Mouse (Mus musculus): ENCODE data around the gene Col20a1. TPM values are rescaled to one million over a fixed set of nuclear protein-coding genes. Genes with fewer than 3 reads are reported as not detected.

Gene Col20a1
- polyA plus RNA-seq, 1 experiment from 2014 or later = 0.11 TPM

- peaks cover 7% of the 10 kb centered on the region; the same call in 1 of the 2 replicates for H3K36me3 ChIP-seq (ENCODE audit: control insufficient read depth, insufficient read depth, low read length)
- no peak overlapping the region for H3K4me2 ChIP-seq (ENCODE audit: low read length)
Measured at GRCm38 (mm10) chr2:181031406-181031934, 45.1 kb downstream of the Col20a1 start.

GRCm38 (mm10) chr2:181032407-181032806, 46.1 kb downstream of the Col20a1 start:
- ATAC-seq = no peak
- H3K36me3 ChIP-seq (ENCODE audit: control insufficient read depth, insufficient read depth, low read length) = peaks cover 7% of the 10 kb centered on the region; the same call in 1 of the 2 replicates
- H3K27me3 ChIP-seq (ENCODE audit: control insufficient read depth, insufficient read depth, low read depth, low read length) = no peaks in the 10 kb centered on the region
- H3K4me2 ChIP-seq (ENCODE audit: low read length) = no peak overlapping the region
- 57% methylated on average over 5 of the region's 5 CpGs for WGBS
- H3K4me1 ChIP-seq (ENCODE audit: control insufficient read depth, insufficient read depth, low read length) = peaks cover 4% of the 10 kb centered on the region
- H3K27ac ChIP-seq (ENCODE audit: low read length) = no peak overlapping the region
- no peaks in the 10 kb centered on the region for H3K9me3 ChIP-seq (replicated peaks; ENCODE audit: control insufficient read depth, low read length, poor library complexity, severe bottlenecking)
- H3K4me3 ChIP-seq (ENCODE audit: low read depth, low read length) = no peak overlapping the region
- no peak overlapping the region for H3K9ac ChIP-seq (ENCODE audit: low read depth, low read length)

More at GRCm38 (mm10) chr2:181031406-181031934, 45.1 kb downstream of the Col20a1 start:
- ATAC-seq = no peak
- Histone ChIP-seq H3K4me1 (ENCODE audit: control insufficient read depth, insufficient read depth, low read length) (no peaks in the 10 kb centered on the region), H3K4me3 (ENCODE audit: low read depth, low read length) (no peak overlapping the region), H3K27me3 (ENCODE audit: control insufficient read depth, insufficient read depth, low read depth, low read length) (no peaks in the 10 kb centered on the region), H3K9me3 (replicated peaks; ENCODE audit: control insufficient read depth, low read length, poor library complexity, severe bottlenecking) (no peaks in the 10 kb centered on the region), H3K27ac (ENCODE audit: low read length) (0 out of 2 replicates have a peak overlapping the region, but pooled peaks have one; percentile 7), H3K9ac (ENCODE audit: low read depth, low read length) (no peak overlapping the region)
- WGBS = 81% methylated on average over 11 of the region's 11 CpGs

GRCm38 (mm10) chr2:181033310-181033709, 47.0 kb downstream of the Col20a1 start:
- WGBS = 76% methylated on average over 6 of the region's 6 CpGs
- H3K4me1 ChIP-seq (ENCODE audit: control insufficient read depth, insufficient read depth, low read length) = peaks cover 12% of the 10 kb centered on the region

GRCm38 (mm10) chr2:181035186-181035585, 48.9 kb downstream of the Col20a1 start:
- no peaks in the 10 kb centered on the region for H3K36me3 ChIP-seq (ENCODE audit: control insufficient read depth, insufficient read depth, low read length)
- WGBS = 84% methylated on average over 7 of the region's 7 CpGs
- no peaks in the 10 kb centered on the region for H3K9me3 ChIP-seq (replicated peaks; ENCODE audit: control insufficient read depth, low read length, poor library complexity, severe bottlenecking)
- H3K27me3 ChIP-seq (ENCODE audit: control insufficient read depth, insufficient read depth, low read depth, low read length) = no peaks in the 10 kb centered on the region
- no peak overlapping the region for H3K9ac ChIP-seq (ENCODE audit: low read depth, low read length)
- H3K4me2 ChIP-seq (ENCODE audit: low read length) = no peak overlapping the region
- peaks cover 18% of the 10 kb centered on the region for H3K4me1 ChIP-seq (ENCODE audit: control insufficient read depth, insufficient read depth, low read length)
- H3K27ac ChIP-seq (ENCODE audit: low read length) = no peak overlapping the region
- ATAC-seq = no peak
- no peak overlapping the region for H3K4me3 ChIP-seq (ENCODE audit: low read depth, low read length)

More at GRCm38 (mm10) chr2:181033310-181033709, 47.0 kb downstream of the Col20a1 start:
- Histone ChIP-seq H3K4me3 (ENCODE audit: low read depth, low read length) (no peak overlapping the region), H3K27ac (ENCODE audit: low read length) (no peak overlapping the region), H3K27me3 (ENCODE audit: control insufficient read depth, insufficient read depth, low read depth, low read length) (no peaks in the 10 kb centered on the region), H3K4me2 (ENCODE audit: low read length) (no peak overlapping the region), H3K36me3 (ENCODE audit: control insufficient read depth, insufficient read depth, low read length) (peaks cover 4% of the 10 kb centered on the region; the same call in 1 of the 2 replicates), H3K9me3 (replicated peaks; ENCODE audit: control insufficient read depth, low read length, poor library complexity, severe bottlenecking) (no peaks in the 10 kb centered on the region), H3K9ac (ENCODE audit: low read depth, low read length) (no peak overlapping the region)
- no peak for ATAC-seq

- Histone ChIP-seq H3K9ac (ENCODE audit: low read depth, low read length) (no peak overlapping the region), H3K4me2 (ENCODE audit: low read length) (no peak overlapping the region), H3K36me3 (ENCODE audit: control insufficient read depth, insufficient read depth, low read length) (no peaks in the 10 kb centered on the region), H3K9me3 (replicated peaks; ENCODE audit: control insufficient read depth, low read length, poor library complexity, severe bottlenecking) (no peaks in the 10 kb centered on the region), H3K27me3 (ENCODE audit: control insufficient read depth, insufficient read depth, low read depth, low read length) (no peaks in the 10 kb centered on the region), H3K4me3 (ENCODE audit: low read depth, low read length) (no peak overlapping the region), H3K27ac (ENCODE audit: low read length) (no peak overlapping the region), H3K4me1 (ENCODE audit: control insufficient read depth, insufficient read depth, low read length) (peaks cover 18% of the 10 kb centered on the region)
- no peak for ATAC-seq
- WGBS = 78% methylated on average over 6 of the region's 6 CpGs
Measured at GRCm38 (mm10) chr2:181036561-181036960, 50.2 kb downstream of the Col20a1 start.

- ATAC-seq = peak; percentile 12; the same call in 1 of the 2 replicates
- peak overlapping the region; percentile 81 for H3K9ac ChIP-seq (ENCODE audit: low read depth, low read length)
- H3K4me2 ChIP-seq (ENCODE audit: low read length) = peak overlapping the region; percentile 85
- under 1% methylated on average over 59 of the region's 63 CpGs for WGBS
- peak overlapping the region; percentile 81 for H3K4me3 ChIP-seq (ENCODE audit: low read depth, low read length)
- H3K27ac ChIP-seq (ENCODE audit: low read length) = peak overlapping the region; percentile 64
- H3K4me1 ChIP-seq (ENCODE audit: control insufficient read depth, insufficient read depth, low read length) = peaks cover 37% of the 10 kb centered on the region
- no peaks in the 10 kb centered on the region for H3K36me3 ChIP-seq (ENCODE audit: control insufficient read depth, insufficient read depth, low read length)
- H3K9me3 ChIP-seq (replicated peaks; ENCODE audit: control insufficient read depth, low read length, poor library complexity, severe bottlenecking) = no peaks in the 10 kb centered on the region
- H3K27me3 ChIP-seq (ENCODE audit: control insufficient read depth, insufficient read depth, low read depth, low read length) = no peaks in the 10 kb centered on the region
Measured at GRCm38 (mm10) chr2:181038644-181039355, 52.5 kb downstream of the Col20a1 start.

- Histone ChIP-seq H3K27ac (ENCODE audit: low read length) (peak overlapping the region; percentile 64), H3K9me3 (replicated peaks; ENCODE audit: control insufficient read depth, low read length, poor library complexity, severe bottlenecking) (no peaks in the 10 kb centered on the region), H3K4me3 (ENCODE audit: low read depth, low read length) (peak overlapping the region; percentile 81), H3K4me1 (ENCODE audit: control insufficient read depth, insufficient read depth, low read length) (peaks cover 39% of the 10 kb centered on the region), H3K36me3 (ENCODE audit: control insufficient read depth, insufficient read depth, low read length) (no peaks in the 10 kb centered on the region), H3K9ac (ENCODE audit: low read depth, low read length) (peak overlapping the region; percentile 81), H3K27me3 (ENCODE audit: control insufficient read depth, insufficient read depth, low read depth, low read length) (no peaks in the 10 kb centered on the region), H3K4me2 (ENCODE audit: low read length) (peak overlapping the region; percentile 85)
- peak; percentile 19; the same call in 1 of the 2 replicates for ATAC-seq
- under 1% methylated on average over 16 of the region's 16 CpGs for WGBS
Measured at GRCm38 (mm10) chr2:181039356-181039680, 53.0 kb downstream of the Col20a1 start.

- H3K4me1 ChIP-seq (ENCODE audit: control insufficient read depth, insufficient read depth, low read length) = peaks cover 39% of the 10 kb centered on the region
- H3K36me3 ChIP-seq (ENCODE audit: control insufficient read depth, insufficient read depth, low read length) = no peaks in the 10 kb centered on the region
- H3K9ac ChIP-seq (ENCODE audit: low read depth, low read length) = no peak overlapping the region
- no peak for ATAC-seq
- H3K9me3 ChIP-seq (replicated peaks; ENCODE audit: control insufficient read depth, low read length, poor library complexity, severe bottlenecking) = no peaks in the 10 kb centered on the region
- H3K4me3 ChIP-seq (ENCODE audit: low read depth, low read length) = no peak overlapping the region
- WGBS = 4% methylated on average over 7 of the region's 7 CpGs
- H3K4me2 ChIP-seq (ENCODE audit: low read length) = no peak overlapping the region
- H3K27me3 ChIP-seq (ENCODE audit: control insufficient read depth, insufficient read depth, low read depth, low read length) = no peaks in the 10 kb centered on the region
- no peak overlapping the region for H3K27ac ChIP-seq (ENCODE audit: low read length)
Measured at GRCm38 (mm10) chr2:181041941-181042340, 55.6 kb downstream of the Col20a1 start.

- Histone ChIP-seq H3K27me3 (ENCODE audit: control insufficient read depth, insufficient read depth, low read depth, low read length) (no peaks in the 10 kb centered on the region), H3K4me2 (ENCODE audit: low read length) (no peak overlapping the region), H3K9ac (ENCODE audit: low read depth, low read length) (peak overlapping the region; percentile 42; the same call in 1 of the 2 replicates), H3K4me3 (ENCODE audit: low read depth, low read length) (no peak overlapping the region), H3K27ac (ENCODE audit: low read length) (peak overlapping the region; percentile 23), H3K4me1 (ENCODE audit: control insufficient read depth, insufficient read depth, low read length) (peaks cover 36% of the 10 kb centered on the region), H3K9me3 (replicated peaks; ENCODE audit: control insufficient read depth, low read length, poor library complexity, severe bottlenecking) (no peaks in the 10 kb centered on the region), H3K36me3 (ENCODE audit: control insufficient read depth, insufficient read depth, low read length) (no peaks in the 10 kb centered on the region)
- no peak for ATAC-seq
Measured at GRCm38 (mm10) chr2:181042376-181042775, 56.0 kb downstream of the Col20a1 start.

Data from midbrain, embryonic 16.5 days (tissue).